Mouse (Mus musculus): ENCODE results near the gene Fcgrt.

DNA sequence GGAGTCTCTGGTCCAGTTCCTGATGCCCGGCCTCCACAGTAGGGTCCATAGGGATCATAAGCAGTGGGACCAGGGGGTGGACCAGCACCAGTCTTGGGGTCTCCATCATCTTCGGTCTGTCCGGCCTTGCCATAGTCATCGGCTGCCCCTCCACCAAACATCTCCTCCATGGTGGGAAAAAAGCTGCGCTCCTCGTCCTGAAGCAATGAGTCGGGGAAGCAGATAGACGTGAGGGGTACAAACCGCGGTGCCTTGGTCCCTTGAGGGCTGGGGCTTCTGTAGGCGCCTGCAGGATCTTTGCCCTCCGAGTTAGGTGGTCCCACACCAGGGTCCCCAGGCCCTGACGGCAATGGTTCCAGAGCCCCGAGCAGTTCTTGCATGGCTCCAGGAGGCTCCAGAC, 56.2 kb downstream of the Fcgrt start:
- TF ChIP-seq CTCF (IDR thresholded peaks at IDR 0.05) (no peak), EP300 (IDR thresholded peaks at IDR 0.05) (no peak)
